Comparison of ENCODE assay signal across 37 mouse cellular contexts in genomic region chr17:73453646-73454045, GRCm38 (mm10). TPM values are rescaled to one million over a fixed set of nuclear protein-coding genes. Genes with fewer than 3 reads are reported as not detected.
DNase-seq lines count a peak whose midpoint lies in the region; ATAC-seq and TF ChIP-seq lines count a peak whose summit lies in the region.
"Had no signal": no experiment of that assay in that cellular context is flagged by ENCODE, and none has a peak within 500 bp of the region (broad histone marks: within the 10 kb centered on the region; RNA-seq: fewer than 3 reads in every experiment).

No protein-coding gene starts in this region.

- WGBS in hindbrain, postnatal 0 days = 39% methylated on average over 3 of the region's 3 CpGs
- WGBS in hindbrain, embryonic 11.5 days = 75% methylated on average over 3 of the region's 3 CpGs
- 39% methylated on average over 3 of the region's 3 CpGs for WGBS in forebrain, embryonic 16.5 days

- no peak overlapping the region for H3K27ac ChIP-seq in hindbrain, postnatal 0 days
- no peak overlapping the region for H3K27ac ChIP-seq in hindbrain, embryonic 11.5 days (ENCODE audit: low read depth, low read length)
- no peak overlapping the region for H3K27ac ChIP-seq in forebrain, embryonic 16.5 days (ENCODE audit: low read length)
- H3K27ac ChIP-seq: embryonic facial prominence, embryonic 12.5 days; heart, embryonic 13.5 days; limb, embryonic 13.5 days; lung, embryonic 15.5 days; midbrain, embryonic 12.5 days; neural tube, embryonic 15.5 days; stomach, embryonic 15.5 days had no signal

- H3K9ac ChIP-seq in hindbrain, postnatal 0 days (replicated peaks; ENCODE audit: low read length) = no peak overlapping the region
- H3K9ac ChIP-seq in hindbrain, embryonic 11.5 days (ENCODE audit: low read depth, low read length) = no peak overlapping the region
- no peak overlapping the region for H3K9ac ChIP-seq in forebrain, embryonic 16.5 days (replicated peaks; ENCODE audit: low read depth, low read length)
- H3K9ac ChIP-seq: embryonic facial prominence, embryonic 12.5 days; heart, embryonic 13.5 days; limb, embryonic 13.5 days; lung, embryonic 15.5 days; midbrain, embryonic 12.5 days; neural tube, embryonic 15.5 days; stomach, embryonic 15.5 days had no signal

- no peak overlapping the region for H3K4me3 ChIP-seq in hindbrain, postnatal 0 days (ENCODE audit: low read length)
- no peak overlapping the region for H3K4me3 ChIP-seq in hindbrain, embryonic 11.5 days (ENCODE audit: low read depth, low read length)
- no peak overlapping the region for H3K4me3 ChIP-seq in forebrain, embryonic 16.5 days (replicated peaks; ENCODE audit: low read length)
- H3K4me3 ChIP-seq: embryonic facial prominence, embryonic 12.5 days; heart, embryonic 13.5 days; limb, embryonic 13.5 days; lung, embryonic 15.5 days; midbrain, embryonic 12.5 days; neural tube, embryonic 15.5 days; stomach, embryonic 15.5 days had no signal

- H3K4me2 ChIP-seq in hindbrain, postnatal 0 days (ENCODE audit: low read depth, low read length) = no peak overlapping the region
- H3K4me2 ChIP-seq in hindbrain, embryonic 11.5 days (replicated peaks; ENCODE audit: low read depth, low read length) = no peak overlapping the region
- H3K4me2 ChIP-seq in forebrain, embryonic 16.5 days (ENCODE audit: low read length) = no peak overlapping the region
- H3K4me2 ChIP-seq: embryonic facial prominence, embryonic 12.5 days; heart, embryonic 13.5 days; limb, embryonic 13.5 days; liver, embryonic 11.5 days; lung, embryonic 15.5 days; midbrain, embryonic 12.5 days; neural tube, embryonic 15.5 days; stomach, embryonic 15.5 days had no signal

- TF ChIP-seq CTCF in hindbrain, postnatal 0 days (IDR thresholded peaks at IDR 0.05; ENCODE audit: low read depth) = no peak

- H3K9me3 ChIP-seq in hindbrain, postnatal 0 days (ENCODE audit: low read length) = no peaks in the 10 kb centered on the region
- no peaks in the 10 kb centered on the region for H3K9me3 ChIP-seq in hindbrain, embryonic 11.5 days (ENCODE audit: control insufficient read depth, low read length)
- no peaks in the 10 kb centered on the region for H3K9me3 ChIP-seq in forebrain, embryonic 16.5 days (ENCODE audit: control insufficient read depth, low read length)
- H3K9me3 ChIP-seq: embryonic facial prominence, embryonic 12.5 days; heart, embryonic 13.5 days; limb, embryonic 13.5 days; lung, embryonic 15.5 days; midbrain, embryonic 12.5 days; neural tube, embryonic 15.5 days; stomach, embryonic 15.5 days had no signal

- no peak for ATAC-seq in hindbrain, postnatal 0 days
- no peak for ATAC-seq in hindbrain, embryonic 11.5 days (ENCODE audit: low FRiP score)
- peak; percentile 46 for ATAC-seq in CD4-positive, CD25-positive, alpha-beta regulatory T cell, adult 4 months
- ATAC-seq in forebrain, embryonic 16.5 days = peak; percentile 57
- ATAC-seq: intestine, postnatal 0 days; Patski had no signal

- H3K27me3 ChIP-seq in hindbrain, postnatal 0 days (ENCODE audit: insufficient read depth, low read length) = no peaks in the 10 kb centered on the region
- H3K27me3 ChIP-seq in hindbrain, embryonic 11.5 days (ENCODE audit: control insufficient read depth, insufficient read depth, low read length) = no peaks in the 10 kb centered on the region
- no peaks in the 10 kb centered on the region for H3K27me3 ChIP-seq in forebrain, embryonic 16.5 days (replicated peaks; ENCODE audit: control insufficient read depth, insufficient read depth, low read length)
- H3K27me3 ChIP-seq: embryonic facial prominence, embryonic 12.5 days; heart, embryonic 13.5 days; limb, embryonic 13.5 days; lung, embryonic 15.5 days; midbrain, embryonic 12.5 days; neural tube, embryonic 15.5 days; Patski; stomach, embryonic 15.5 days had no signal

- DNase-seq in hindbrain, postnatal 0 days (ENCODE audit: low spot score) = peak; percentile 35
- DNase-seq in hindbrain, embryonic 11.5 days (ENCODE audit: low spot score) = no peak
- peak; percentile 15 for DNase-seq in CD4-positive, CD25-positive, alpha-beta regulatory T cell, adult 2 months (ENCODE audit: low read depth, low spot score)
- DNase-seq in adrenal gland, postnatal 25 days = no peak
- no peak for DNase-seq in cerebellum, adult 18-20 months
- DNase-seq: adrenal gland, postnatal 10 days; B cell, adult 2 months; cerebellum, adult 8-10 months; cerebellum, postnatal 25 days; embryo, embryonic 11 days; gastrocnemius, postnatal 10 days; heart, postnatal 10 days; kidney, adult 9 months; kidney, postnatal 10 days; retina, postnatal 1 day; right cerebral cortex, postnatal 14 days; thymus, postnatal 14 days had no signal

- H3K4me1 ChIP-seq in hindbrain, postnatal 0 days (ENCODE audit: insufficient read depth, low read length) = no peaks in the 10 kb centered on the region
- no peaks in the 10 kb centered on the region for H3K4me1 ChIP-seq in hindbrain, embryonic 11.5 days (replicated peaks; ENCODE audit: control insufficient read depth, insufficient read depth, low read length)
- H3K4me1 ChIP-seq in forebrain, embryonic 16.5 days (replicated peaks; ENCODE audit: control insufficient read depth, insufficient read depth, low read length) = 0 out of 2 replicates have a peak, but pooled peaks cover 2% of the 10 kb centered on the region
- H3K4me1 ChIP-seq: embryonic facial prominence, embryonic 12.5 days; heart, embryonic 13.5 days; limb, embryonic 13.5 days; lung, embryonic 15.5 days; midbrain, embryonic 12.5 days; neural tube, embryonic 15.5 days; stomach, embryonic 15.5 days had no signal

- no peaks in the 10 kb centered on the region for H3K36me3 ChIP-seq in hindbrain, postnatal 0 days (ENCODE audit: insufficient read depth, low read length)
- H3K36me3 ChIP-seq in hindbrain, embryonic 11.5 days (ENCODE audit: control insufficient read depth, insufficient read depth, low read length) = no peaks in the 10 kb centered on the region
- no peaks in the 10 kb centered on the region for H3K36me3 ChIP-seq in forebrain, embryonic 16.5 days (ENCODE audit: control insufficient read depth, insufficient read depth)
- H3K36me3 ChIP-seq: embryonic facial prominence, embryonic 12.5 days; heart, embryonic 13.5 days; limb, embryonic 13.5 days; lung, embryonic 15.5 days; midbrain, embryonic 12.5 days; neural tube, embryonic 15.5 days; stomach, embryonic 15.5 days had no signal

RNA-seq across cellular contexts. Expression of gene Capn13, which starts 53.0 kb away (rescaled TPM):
- 0.10 TPM in 1 of 2 replicates, not detected in the other for total RNA-seq in hindbrain, postnatal 0 days (2014; rRNA removed)
- 0.23 and 0.24 TPM in 2 replicates for polyA plus RNA-seq in hindbrain, postnatal 0 days (2015; fragmentation: Nextera tagmentation; extraction: Ambion mirVana)
- polyA plus RNA-seq in hindbrain, embryonic 11.5 days (2014; fragmentation: Nextera tagmentation; extraction: Ambion mirVana) = 0.32 TPM in 1 of 2 replicates, not detected in the other
- polyA plus RNA-seq in CD4-positive, CD25-positive, alpha-beta regulatory T cell, adult 4 months (2017; shearing (Covaris generic)) = under 1 TPM in 1 of 2 experiments, not detected in 1; 0.19 TPM
- polyA plus RNA-seq in forebrain, embryonic 16.5 days (2015; fragmentation: Nextera tagmentation; extraction: Ambion mirVana) = not detected in 2 replicates
- not detected in 2 replicates for total RNA-seq in adrenal gland, postnatal 25 days (2021)
- total RNA-seq: adrenal gland, postnatal 10 days; gastrocnemius, postnatal 10 days; heart, adult 8-10 months; heart, postnatal 10 days; hematopoietic stem cell, adult 5-6 weeks; layer of hippocampus, postnatal 25 days; left cerebral cortex, adult 8-10 months; left cerebral cortex, postnatal 36 days; megakaryocyte, adult 5-6 weeks; MEL had no signal
- polyA plus RNA-seq: embryonic facial prominence, embryonic 12.5 days; heart, embryonic 13.5 days; limb, embryonic 13.5 days; liver, embryonic 11.5 days; liver, embryonic 16.5 days; lung, embryonic 15.5 days; Patski had no signal

Comparison
In these comparisons a context has a peak if more than half of its experiments do, and no peak if none do; other contexts are left out.
1. DNase-seq: peak in hindbrain, postnatal 0 days (single experiment) and CD4-positive, CD25-positive, alpha-beta regulatory T cell, adult 2 months (single experiment); none in hindbrain, embryonic 11.5 days (single experiment), adrenal gland, postnatal 25 days (single experiment) and cerebellum, adult 18-20 months (0 of 2).
2. ATAC-seq: peak in CD4-positive, CD25-positive, alpha-beta regulatory T cell, adult 4 months (single experiment) and forebrain, embryonic 16.5 days (single experiment); none in hindbrain, postnatal 0 days (single experiment) and hindbrain, embryonic 11.5 days (single experiment).